Mouse (Mus musculus) gastrocnemius, postnatal 36 days (tissue): ENCODE data around the gene Bcdin3d. TPM values are rescaled to one million over a fixed set of nuclear protein-coding genes. Genes with fewer than 3 reads are reported as not detected.

Experiments used
- total RNA-seq, 2 experiments: library from RNA; stranded (reverse); gene quantifications; 2 replicates each; pipeline ENCODE4 v1.2.3; 2021

The Bcdin3d gene
- total RNA-seq, 2 experiments from 2014 or later = 3.0 to 3.5 TPM

Other genes with a start within 250 kb of the Bcdin3d start
- under 1 TPM in 1 of 2 experiments, not detected in 1; 0.08 TPM for gene Kcnh3, start 249.9 kb downstream of the Bcdin3d start, total RNA-seq
- 10 to 100 TPM; 25.6 to 28.9 TPM for gene Mcrs1, start 222.8 kb downstream of the Bcdin3d start, total RNA-seq
- 10 to 100 TPM; 21.0 to 23.0 TPM for gene Prpf40b, start 179.6 kb downstream of the Bcdin3d start, total RNA-seq
- gene Fam186b, start 178.8 kb downstream of the Bcdin3d start, total RNA-seq = not detected
- 1 to 10 TPM; 6.6 to 7.0 TPM for gene Fmnl3, start 104.2 kb downstream of the Bcdin3d start, total RNA-seq
- 100 to 1,000 TPM; 165 to 172 TPM for gene Tmbim6, start 81.8 kb downstream of the Bcdin3d start, total RNA-seq
- gene Nckap5l, start 17.0 kb downstream of the Bcdin3d start, total RNA-seq = 1 to 10 TPM; 3.6 to 4.0 TPM
- gene Faim2, start 53.4 kb upstream of the Bcdin3d start, total RNA-seq = under 1 TPM; 0.05 to 0.26 TPM
- not detected for gene Aqp2, start 104.3 kb upstream of the Bcdin3d start, total RNA-seq
- not detected for gene Aqp5, start 116.1 kb upstream of the Bcdin3d start, total RNA-seq
- not detected for gene Aqp6, start 126.7 kb upstream of the Bcdin3d start, total RNA-seq
- 1 to 10 TPM; 1.9 to 2.4 TPM for gene Racgap1, start 176.9 kb upstream of the Bcdin3d start, total RNA-seq
- under 1 TPM; 0.10 TPM for gene Asic1, start 195.6 kb upstream of the Bcdin3d start, total RNA-seq
- gene Smarcd1, start 227.4 kb upstream of the Bcdin3d start, total RNA-seq = 1 to 10 TPM; 5.5 to 6.1 TPM
- 1 to 10 TPM in 1 of 2 experiments, not detected in 1; 1.2 TPM for gene Gm17349, start 230.8 kb upstream of the Bcdin3d start, total RNA-seq
- gene Gpd1, start 242.8 kb upstream of the Bcdin3d start, total RNA-seq = 100 to 1,000 TPM; 569 to 657 TPM